Mouse (Mus musculus): ENCODE data around the gene Igsf3. TPM values are rescaled to one million over a fixed set of nuclear protein-coding genes. Genes with fewer than 3 reads are reported as not detected.

Igsf3 gene
- total and polyA plus RNA-seq, 3 experiments = 0.54 to 1.0 (median 0.59) TPM

DNA sequence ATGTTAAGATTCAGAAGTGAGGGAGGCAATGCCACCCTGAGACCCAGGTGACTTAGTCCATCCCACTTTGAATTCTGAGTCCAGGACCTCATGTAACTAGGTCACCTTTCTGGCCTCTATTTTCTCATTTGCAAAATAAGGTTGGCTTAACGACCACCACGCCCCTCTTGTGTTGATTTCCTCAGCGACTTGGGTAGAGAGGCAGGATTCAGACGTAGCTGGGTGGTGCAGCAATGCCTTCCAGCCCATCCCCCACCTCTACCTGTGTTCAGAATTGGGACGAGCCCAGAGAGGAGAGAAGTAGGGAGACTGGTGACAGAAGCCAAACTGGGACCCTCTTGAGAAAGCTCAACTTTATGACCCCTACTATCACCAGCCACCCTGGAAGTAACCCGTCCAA is 31.6 kb upstream of the Igsf3 start:
- no peaks in the 10 kb centered on the region for H3K36me3 ChIP-seq (replicated peaks in 1 of 2; ENCODE audit: control insufficient read depth in 1 of 2, insufficient read depth in 1 of 2, low read length in 1 of 2)
- H3K4me3 ChIP-seq (replicated peaks in 1 of 3; ENCODE audit: low read depth in 2 of 3, low read length in 2 of 3, poor library complexity in 1 of 3) = no peak overlapping the region

DNA sequence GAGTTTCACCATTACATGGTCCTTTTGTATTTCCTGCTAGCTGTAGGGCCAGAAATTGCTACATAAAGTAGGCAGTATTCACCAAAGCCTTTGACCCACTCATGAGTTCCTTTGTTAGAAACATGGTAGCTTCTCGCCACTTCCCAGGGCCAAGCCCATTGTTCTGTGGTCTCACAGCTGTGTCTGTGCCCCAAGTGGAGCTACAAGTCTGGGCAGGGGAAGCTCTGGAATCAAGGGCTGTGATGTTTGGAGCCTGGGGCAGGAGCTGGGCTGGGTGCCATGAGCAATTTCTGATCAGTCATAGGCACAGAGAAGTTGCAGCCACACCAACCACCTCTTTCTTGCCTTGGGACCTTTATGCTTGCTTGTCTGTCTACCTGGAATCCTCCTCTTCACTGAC is 30.1 kb upstream of the Igsf3 start:
- in situ Hi-C loops (cut with MboI; ENCODE audit: low pct_ligation_motif_present, low pct_unique_long_range_greater_than_20kb, low sequenced_read_pairs) (no loop called here), dilution Hi-C loops (cut with MboI; ENCODE audit: extremely low pct_ligation_motif_present, extremely low pct_unique_long_range_greater_than_20kb, low sequenced_read_pairs) (no loop called here)
- no peak for TF ChIP-seq ZMIZ1 (IDR thresholded peaks at IDR 0.05; ENCODE audit: low read depth, low read length)
- no peak for TF ChIP-seq ZC3H11A (IDR thresholded peaks at IDR 0.05; ENCODE audit: low read depth, low read length)
- TF ChIP-seq USF2 (conservative IDR thresholded peaks at IDR 0.05; ENCODE audit: low read depth, low read length) = no peak
- no peak for TF ChIP-seq SMC3 (IDR thresholded peaks at IDR 0.05; ENCODE audit: low read depth, low read length)
- no peak for TF ChIP-seq USF1 (IDR thresholded peaks at IDR 0.05; ENCODE audit: low read depth, low read length)
- TF ChIP-seq RAD21 (IDR thresholded peaks at IDR 0.05; ENCODE audit: low read depth, low read length) = no peak
- no peak for TF ChIP-seq IRF4 (IDR thresholded peaks at IDR 0.05; ENCODE audit: low read depth, low read length)
- no peak for TF ChIP-seq GABPA (IDR thresholded peaks at IDR 0.05; ENCODE audit: insufficient replicate concordance, low read depth, low read length)
- TF ChIP-seq CTCF (conservative IDR thresholded peaks at IDR 0.05 in 1 of 2, IDR thresholded peaks at IDR 0.05 in 1 of 2; ENCODE audit: low read depth in 2 of 2, low read length in 2 of 2) = no peak
- no peak for TF ChIP-seq JUN (IDR thresholded peaks at IDR 0.05; ENCODE audit: insufficient read depth, low read depth, low read length)
- no peak for TF ChIP-seq RCOR1 (conservative IDR thresholded peaks at IDR 0.05; ENCODE audit: low read depth, low read length)
- TF ChIP-seq POLR2AphosphoS2 (IDR thresholded peaks at IDR 0.05; ENCODE audit: low read depth, low read length) = no peak
- no peak for TF ChIP-seq MYC (IDR thresholded peaks at IDR 0.05; ENCODE audit: low read depth, low read length)
- no peak for TF ChIP-seq POLR2A (IDR thresholded peaks at IDR 0.05; ENCODE audit: low read depth, low read length)
- TF ChIP-seq MAZ (IDR thresholded peaks at IDR 0.05; ENCODE audit: low read depth, low read length) = no peak
- no peak for TF ChIP-seq ETS1 (conservative IDR thresholded peaks at IDR 0.05; ENCODE audit: low read depth, low read length)
- no peak for TF ChIP-seq BHLHE40 (IDR thresholded peaks at IDR 0.05; ENCODE audit: low read depth, low read length)
- no peak for TF ChIP-seq ZKSCAN1 (IDR thresholded peaks at IDR 0.05; ENCODE audit: borderline replicate concordance, low read depth, low read length)
- no peak for TF ChIP-seq NRF1 (IDR thresholded peaks at IDR 0.05; ENCODE audit: low read depth, low read length)
- H3K4me3 ChIP-seq (replicated peaks in 1 of 3; ENCODE audit: low read depth in 2 of 3, low read length in 2 of 3, poor library complexity in 1 of 3) = no peak overlapping the region
- no peak overlapping the region for H3K27ac ChIP-seq (ENCODE audit: insufficient read depth, low read depth)
- H3K4me1 ChIP-seq (ENCODE audit: control insufficient read depth in 1 of 2, insufficient read depth in 2 of 2) = no peaks in the 10 kb centered on the region
- no peaks in the 10 kb centered on the region for H3K27me3 ChIP-seq (replicated peaks)
- H3K9ac ChIP-seq (ENCODE audit: insufficient read depth, low read depth) = no peak overlapping the region
- no peaks in the 10 kb centered on the region for H3K36me3 ChIP-seq (replicated peaks in 1 of 2; ENCODE audit: control insufficient read depth in 1 of 2, insufficient read depth in 1 of 2, low read length in 1 of 2)
- H3K4me2 ChIP-seq (ENCODE audit: insufficient read depth, low read depth, poor library complexity, severe bottlenecking) = no peak overlapping the region
- no peaks in the 10 kb centered on the region for H3K79me2 ChIP-seq (replicated peaks; ENCODE audit: control insufficient read depth, extremely low read depth, insufficient read depth, poor library complexity, severe bottlenecking)
- peaks cover 3% of the 10 kb centered on the region for H3K9me3 ChIP-seq (replicated peaks; ENCODE audit: low read length)
- DNase-seq (ENCODE audit: extremely low read depth) = no peak

More for the DNA sequence above, 31.6 kb upstream of the Igsf3 start:
- in situ Hi-C loops (cut with MboI; ENCODE audit: low pct_ligation_motif_present, low pct_unique_long_range_greater_than_20kb, low sequenced_read_pairs) = no loop called here
- DNase-seq (ENCODE audit: extremely low read depth) = no peak
- Histone ChIP-seq H3K79me2 (replicated peaks; ENCODE audit: control insufficient read depth, extremely low read depth, insufficient read depth, poor library complexity, severe bottlenecking) (no peaks in the 10 kb centered on the region), H3K9me3 (replicated peaks; ENCODE audit: low read length) (peaks cover 3% of the 10 kb centered on the region), H3K9ac (ENCODE audit: insufficient read depth, low read depth) (no peak overlapping the region), H3K27me3 (replicated peaks) (no peaks in the 10 kb centered on the region), H3K27ac (ENCODE audit: insufficient read depth, low read depth) (no peak overlapping the region), H3K4me2 (ENCODE audit: insufficient read depth, low read depth, poor library complexity, severe bottlenecking) (no peak overlapping the region), H3K4me1 (ENCODE audit: control insufficient read depth in 1 of 2, insufficient read depth in 2 of 2) (no peaks in the 10 kb centered on the region)
- dilution Hi-C loops (cut with MboI; ENCODE audit: extremely low pct_ligation_motif_present, extremely low pct_unique_long_range_greater_than_20kb, low sequenced_read_pairs) = no loop called here
- TF ChIP-seq NRF1 (IDR thresholded peaks at IDR 0.05; ENCODE audit: low read depth, low read length) = no peak
- no peak for TF ChIP-seq JUN (IDR thresholded peaks at IDR 0.05; ENCODE audit: insufficient read depth, low read depth, low read length)
- TF ChIP-seq ZMIZ1 (IDR thresholded peaks at IDR 0.05; ENCODE audit: low read depth, low read length) = no peak
- TF ChIP-seq ZC3H11A (IDR thresholded peaks at IDR 0.05; ENCODE audit: low read depth, low read length) = no peak
- TF ChIP-seq PAX5 (IDR thresholded peaks at IDR 0.05; ENCODE audit: low read length) = no peak
- no peak for TF ChIP-seq MAZ (IDR thresholded peaks at IDR 0.05; ENCODE audit: low read depth, low read length)
- TF ChIP-seq MYC (IDR thresholded peaks at IDR 0.05; ENCODE audit: low read depth, low read length) = no peak
- no peak for TF ChIP-seq ETS1 (conservative IDR thresholded peaks at IDR 0.05; ENCODE audit: low read depth, low read length)
- TF ChIP-seq ZKSCAN1 (IDR thresholded peaks at IDR 0.05; ENCODE audit: borderline replicate concordance, low read depth, low read length) = no peak
- TF ChIP-seq EP300 (IDR thresholded peaks at IDR 0.05; ENCODE audit: low read length) = no peak
- TF ChIP-seq SIN3A (IDR thresholded peaks at IDR 0.05; ENCODE audit: low read length) = no peak
- TF ChIP-seq CTCF (conservative IDR thresholded peaks at IDR 0.05 in 1 of 2, IDR thresholded peaks at IDR 0.05 in 1 of 2; ENCODE audit: low read depth in 2 of 2, low read length in 2 of 2) = no peak
- no peak for TF ChIP-seq BHLHE40 (IDR thresholded peaks at IDR 0.05; ENCODE audit: low read depth, low read length)
- no peak for TF ChIP-seq USF2 (conservative IDR thresholded peaks at IDR 0.05; ENCODE audit: low read depth, low read length)
- TF ChIP-seq CHD2 (IDR thresholded peaks at IDR 0.05; ENCODE audit: low read length) = no peak
